In the genomic region with DNA sequence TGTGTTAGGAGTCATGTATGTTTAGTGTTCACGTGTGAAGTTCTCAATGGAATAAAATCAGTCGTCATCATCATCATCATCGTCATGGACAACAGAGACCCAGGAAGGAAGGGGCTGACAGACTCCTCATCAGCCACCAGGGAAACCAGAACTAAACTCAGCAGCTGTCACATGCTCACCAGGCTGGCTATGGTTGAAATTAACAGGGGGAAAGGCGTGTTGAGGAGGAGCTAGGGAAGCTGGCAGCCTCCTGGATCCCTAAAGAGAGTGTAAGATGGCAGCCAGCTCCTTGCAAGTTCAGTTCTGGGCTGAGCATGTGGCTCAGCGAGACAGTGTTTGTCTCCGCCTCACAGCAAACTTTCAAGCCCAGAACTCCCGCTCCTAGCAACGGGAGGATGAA, we compare ENCODE assay signal across 14 mouse cellular contexts. TPM values are rescaled to one million over a fixed set of nuclear protein-coding genes. Genes with fewer than 3 reads are reported as not detected.
DNase-seq lines count a peak whose midpoint lies in the region; ATAC-seq and TF ChIP-seq lines count a peak whose summit lies in the region.
"Had no signal": no experiment of that assay in that cellular context is flagged by ENCODE, and none has a peak within 500 bp of the region (broad histone marks: within the 10 kb centered on the region; RNA-seq: fewer than 3 reads in every experiment).

No protein-coding gene starts in this region.

- in situ Hi-C loops in CH12.LX (cut with MboI; ENCODE audit: low pct_ligation_motif_present, low pct_unique_long_range_greater_than_20kb, low sequenced_read_pairs), result no loop called here

- no peak overlapping the region for H3K27ac ChIP-seq in forebrain, embryonic 14.5 days (ENCODE audit: low read depth, low read length)
- no peak overlapping the region for H3K27ac ChIP-seq in forebrain, embryonic 13.5 days
- no peak overlapping the region for H3K27ac ChIP-seq in CH12.LX (ENCODE audit: insufficient read depth, low read depth)
- H3K27ac ChIP-seq in cortical plate, adult 2 months (ENCODE audit: insufficient read depth, low read length), result no peak overlapping the region
- H3K27ac ChIP-seq: hindbrain, embryonic 14.5 days had no signal

- no peak for TF ChIP-seq POLR2A in CH12.LX (IDR thresholded peaks at IDR 0.05; ENCODE audit: low read depth, low read length)
- peak; percentile 39 for TF ChIP-seq POLR2A in cortical plate, adult 2 months (IDR thresholded peaks at IDR 0.05; ENCODE audit: extremely low read depth, insufficient read depth, low read length)

- ATAC-seq in forebrain, embryonic 14.5 days, result no peak
- ATAC-seq in forebrain, embryonic 13.5 days, result no peak
- ATAC-seq in frontal cortex, adult (ENCODE audit: low TSS enrichment), result peak; percentile 22; the same call in 1 of the 2 replicates
- ATAC-seq in granulocyte monocyte progenitor cell, adult 5-6 weeks (replicated peaks; ENCODE audit: poor library complexity, severe bottlenecking), result no peak
- ATAC-seq: intestine, embryonic 16.5 days had no signal

- no peak overlapping the region for H3K4me2 ChIP-seq in forebrain, embryonic 14.5 days (ENCODE audit: low read length)
- no peak overlapping the region for H3K4me2 ChIP-seq in forebrain, embryonic 13.5 days
- H3K4me2 ChIP-seq in CH12.LX (ENCODE audit: insufficient read depth, low read depth, poor library complexity, severe bottlenecking), result no peak overlapping the region; the same call in 1 of the 2 replicates
- H3K4me2 ChIP-seq: embryonic facial prominence, embryonic 15.5 days; heart, embryonic 12.5 days; hindbrain, embryonic 14.5 days had no signal

- H3K4me3 ChIP-seq in forebrain, embryonic 14.5 days (ENCODE audit: low read depth, low read length), result no peak overlapping the region
- H3K4me3 ChIP-seq in forebrain, embryonic 13.5 days, result no peak overlapping the region
- H3K4me3 ChIP-seq in CH12.LX (replicated peaks in 1 of 3; ENCODE audit: low read depth in 2 of 3, low read length in 2 of 3, poor library complexity in 1 of 3), result no peak overlapping the region
- no peak overlapping the region for H3K4me3 ChIP-seq in cortical plate, adult 2 months (ENCODE audit: insufficient read depth, low read length)
- H3K4me3 ChIP-seq: embryonic facial prominence, embryonic 15.5 days; erythroblast, embryonic 14.5 days; heart, embryonic 12.5 days; hindbrain, embryonic 10.5 days had no signal

- no peak for TF ChIP-seq EP300 in CH12.LX (IDR thresholded peaks at IDR 0.05; ENCODE audit: low read length)

- WGBS in forebrain, embryonic 14.5 days, result 73% methylated on average over 8 of the region's 8 CpGs
- whole genome bisulfite sequencing in forebrain, embryonic 13.5 days, result 75% methylated on average over 8 of the region's 8 CpGs

- no peak for TF ChIP-seq RAD21 in CH12.LX (IDR thresholded peaks at IDR 0.05; ENCODE audit: low read depth, low read length)

- no peaks in the 10 kb centered on the region for H3K9me3 ChIP-seq in forebrain, embryonic 14.5 days (replicated peaks; ENCODE audit: control insufficient read depth, low read length)
- H3K9me3 ChIP-seq in forebrain, embryonic 13.5 days (replicated peaks), result no peaks in the 10 kb centered on the region
- peaks cover 8% of the 10 kb centered on the region for H3K9me3 ChIP-seq in CH12.LX (replicated peaks; ENCODE audit: low read length)
- H3K9me3 ChIP-seq: embryonic facial prominence, embryonic 15.5 days; hindbrain, embryonic 10.5 days had no signal

- DNase-seq in forebrain, embryonic 14.5 days (ENCODE audit: low spot score), result peak; percentile 62
- no peak for DNase-seq in frontal cortex, postnatal 10 days (ENCODE audit: low spot score in 2 of 2)
- DNase-seq in CH12.LX (ENCODE audit: extremely low read depth), result peak; percentile 55
- DNase-seq in natural killer cell, adult 2 months (ENCODE audit: low spot score in 2 of 2), result no peak

- no peaks in the 10 kb centered on the region for H3K27me3 ChIP-seq in forebrain, embryonic 14.5 days (replicated peaks; ENCODE audit: control insufficient read depth, insufficient read depth, low read length)
- H3K27me3 ChIP-seq in forebrain, embryonic 13.5 days, result no peaks in the 10 kb centered on the region
- H3K27me3 ChIP-seq in CH12.LX (replicated peaks), result peaks cover 21% of the 10 kb centered on the region
- H3K27me3 ChIP-seq: embryonic facial prominence, embryonic 15.5 days had no signal

- peaks cover 19% of the 10 kb centered on the region for H3K4me1 ChIP-seq in forebrain, embryonic 14.5 days (ENCODE audit: control insufficient read depth, insufficient read depth, low read length)
- H3K4me1 ChIP-seq in forebrain, embryonic 13.5 days, result peaks cover 44% of the 10 kb centered on the region
- peaks cover 24 to 74% of the 10 kb centered on the region in 2 experiments for H3K4me1 ChIP-seq in CH12.LX (ENCODE audit: control insufficient read depth in 1 of 2, insufficient read depth in 2 of 2)
- peaks cover 19% of the 10 kb centered on the region for H3K4me1 ChIP-seq in cortical plate, adult 2 months (ENCODE audit: control insufficient read depth, insufficient read depth, low read length)

- H3K79me2 ChIP-seq in CH12.LX (replicated peaks; ENCODE audit: control insufficient read depth, extremely low read depth, insufficient read depth, poor library complexity, severe bottlenecking), result no peaks in the 10 kb centered on the region

- dilution Hi-C loops in CH12.LX (cut with MboI; ENCODE audit: extremely low pct_ligation_motif_present, extremely low pct_unique_long_range_greater_than_20kb, low sequenced_read_pairs), result no loop called here

- H3K9ac ChIP-seq in forebrain, embryonic 14.5 days (ENCODE audit: low read length), result no peak overlapping the region
- H3K9ac ChIP-seq in forebrain, embryonic 13.5 days, result no peak overlapping the region
- no peak overlapping the region for H3K9ac ChIP-seq in CH12.LX (ENCODE audit: insufficient read depth, low read depth)
- H3K9ac ChIP-seq: heart, embryonic 12.5 days; hindbrain, embryonic 14.5 days had no signal

- no peak for TF ChIP-seq CTCF in CH12.LX (conservative IDR thresholded peaks at IDR 0.05 in 1 of 2, IDR thresholded peaks at IDR 0.05 in 1 of 2; ENCODE audit: low read depth in 2 of 2, low read length in 2 of 2)
- no peak for TF ChIP-seq CTCF in cortical plate, adult 2 months (IDR thresholded peaks at IDR 0.05; ENCODE audit: extremely low read depth, insufficient read depth, low read length)

- H3K36me3 ChIP-seq in forebrain, embryonic 14.5 days (ENCODE audit: control insufficient read depth, insufficient read depth, low read length), result no peaks in the 10 kb centered on the region
- H3K36me3 ChIP-seq in forebrain, embryonic 13.5 days (ENCODE audit: poor library complexity, severe bottlenecking), result no peaks in the 10 kb centered on the region
- H3K36me3 ChIP-seq in CH12.LX (replicated peaks in 1 of 2; ENCODE audit: control insufficient read depth in 1 of 2, insufficient read depth in 1 of 2, low read length in 1 of 2), result no peaks in the 10 kb centered on the region
- H3K36me3 ChIP-seq: embryonic facial prominence, embryonic 15.5 days; heart, embryonic 12.5 days; hindbrain, embryonic 10.5 days had no signal

TF ChIP-seq in CH12.LX, 34 proteins besides CTCF, POLR2A, EP300 and RAD21:
- TF ChIP-seq E2F4 (IDR thresholded peaks at IDR 0.05; ENCODE audit: insufficient replicate concordance, low read depth, low read length) (no peak), NELFE (IDR thresholded peaks at IDR 0.05; ENCODE audit: low read depth, low read length) (no peak), MAX (IDR thresholded peaks at IDR 0.05; ENCODE audit: low read length) (no peak), SIN3A (IDR thresholded peaks at IDR 0.05; ENCODE audit: low read length) (no peak), HCFC1 (IDR thresholded peaks at IDR 0.05; ENCODE audit: low read depth, low read length) (no peak), UBTF (IDR thresholded peaks at IDR 0.05; ENCODE audit: low read depth, low read length) (no peak), USF2 (conservative IDR thresholded peaks at IDR 0.05; ENCODE audit: low read depth, low read length) (no peak), TBP (conservative IDR thresholded peaks at IDR 0.05; ENCODE audit: low read depth, low read length) (no peak), BHLHE40 (IDR thresholded peaks at IDR 0.05; ENCODE audit: low read depth, low read length) (no peak), ETS1 (conservative IDR thresholded peaks at IDR 0.05; ENCODE audit: low read depth, low read length) (no peak), MXI1 (IDR thresholded peaks at IDR 0.05; ENCODE audit: low read depth, low read length) (no peak), POLR2AphosphoS2 (IDR thresholded peaks at IDR 0.05; ENCODE audit: low read depth, low read length) (no peak), SMC3 (IDR thresholded peaks at IDR 0.05; ENCODE audit: low read depth, low read length) (no peak), PAX5 (IDR thresholded peaks at IDR 0.05; ENCODE audit: low read length) (no peak), GABPA (IDR thresholded peaks at IDR 0.05; ENCODE audit: insufficient replicate concordance, low read depth, low read length) (no peak), MAFK (IDR thresholded peaks at IDR 0.05; ENCODE audit: insufficient replicate concordance, low read length) (no peak), TCF12 (IDR thresholded peaks at IDR 0.05; ENCODE audit: low read depth, low read length) (no peak)

RNA-seq across cellular contexts. Expression of gene Baiap2, which starts 7.8 kb away (rescaled TPM):
- 18.7 and 25.2 TPM in 2 replicates for polyA plus RNA-seq in forebrain, embryonic 14.5 days (2014; fragmentation: Nextera tagmentation; extraction: Ambion mirVana)
- polyA plus RNA-seq in forebrain, embryonic 13.5 days (2015; fragmentation: Nextera tagmentation; extraction: Ambion mirVana), result 14.2 and 15.0 TPM in 2 replicates
- 6.7 and 9.9 TPM in 2 replicates for total RNA-seq in CH12.LX (2012; rRNA removed)
- 3.2 and 3.4 TPM in 2 replicates for total RNA-seq in CH12.LX (2014; rRNA removed)
- 5.6 and 6.1 TPM in 2 replicates for polyA plus RNA-seq in CH12.LX (2012; ENCODE audit: insufficient read length, low read depth)
- 234 and 253 TPM in 2 replicates for polyA plus RNA-seq in cortical plate, adult 2 months (2012; rRNA removed)
- 8.0 and 10.6 TPM in 2 replicates for total RNA-seq in granulocyte monocyte progenitor cell, adult 5-6 weeks (2014; fragmentation: Nextera tagmentation)
- total RNA-seq in granulocyte monocyte progenitor cell, adult 5-6 weeks (2017), result 5.9 and 23.5 TPM in 2 replicates

RNA-seq across cellular contexts. Expression of gene Chmp6, which starts 21.5 kb away (rescaled TPM):
- polyA plus RNA-seq in forebrain, embryonic 14.5 days (2014; fragmentation: Nextera tagmentation; extraction: Ambion mirVana), result 90.0 and 92.7 TPM in 2 replicates
- 91.9 and 103 TPM in 2 replicates for polyA plus RNA-seq in forebrain, embryonic 13.5 days (2015; fragmentation: Nextera tagmentation; extraction: Ambion mirVana)
- total RNA-seq in CH12.LX (2012; rRNA removed) (59.7 and 67.2 TPM in 2 replicates), CH12.LX (2014; rRNA removed) (63.2 and 70.6 TPM in 2 replicates)
- polyA plus RNA-seq in CH12.LX (2012; ENCODE audit: insufficient read length, low read depth), result 50.3 and 67.9 TPM in 2 replicates
- 44.2 and 48.1 TPM in 2 replicates for polyA plus RNA-seq in cortical plate, adult 2 months (2012; rRNA removed)
- 15.9 and 18.0 TPM in 2 replicates for total RNA-seq in granulocyte monocyte progenitor cell, adult 5-6 weeks (2014; fragmentation: Nextera tagmentation)
- total RNA-seq in granulocyte monocyte progenitor cell, adult 5-6 weeks (2017), result 60.8 and 73.0 TPM in 2 replicates

Comparison
In these comparisons a context has a peak if more than half of its experiments do, and no peak if none do; other contexts are left out.
1. DNase-seq: peak in forebrain, embryonic 14.5 days (single experiment) and CH12.LX (single experiment); none in frontal cortex, postnatal 10 days (0 of 2) and natural killer cell, adult 2 months (0 of 2).